Mouse (Mus musculus) neural tube, embryonic 12.5 days (tissue): ENCODE measurements at regions not wholly inside any gene's neighbourhood (a gene's known extent, or its start where the extent isn't known, plus 50 kb on each side); places are given as distances from the start of the nearest gene placed in this dataset.

Experiments
- ATAC-seq: fragments of 200-750 bp; cut with Nextera tagmentation; 2 replicates; pipeline ENCODE4 v1.8.0; 2017; ENCODE audit warnings: low read depth, mild to moderate bottlenecking, moderate TSS enrichment, moderate library complexity; ENCODE audit not compliant: low FRiP score
- H3K27ac ChIP-seq: fragments of 300-500 bp; sonication (generic); 2 replicates; pipeline ENCODE4 v1.5.1; 2016
- H3K27me3 ChIP-seq: fragments of 300-500 bp; sonication (generic); replicated peaks from 2 replicates; pipeline ENCODE4 v1.6.1; 2016; ENCODE audit warnings: mild to moderate bottlenecking
- H3K36me3 ChIP-seq: fragments of 300-500 bp; sonication (generic); 2 replicates; pipeline ENCODE4 v1.6.1; 2016; ENCODE audit warnings: mild to moderate bottlenecking
- H3K4me1 ChIP-seq: fragments of 300-500 bp; sonication (generic); 2 replicates; pipeline ENCODE4 v1.6.1; 2016
- H3K4me2 ChIP-seq: fragments of 300-500 bp; sonication (generic); replicated peaks from 2 replicates; pipeline ENCODE4 v1.6.1; 2016; ENCODE audit warnings: mild to moderate bottlenecking
- H3K4me3 ChIP-seq: fragments of 300-500 bp; sonication (generic); 2 replicates; pipeline ENCODE4 v1.5.1; 2016
- H3K9ac ChIP-seq: fragments of 300-500 bp; sonication (generic); 2 replicates; pipeline ENCODE4 v1.6.1; 2016; ENCODE audit warnings: mild to moderate bottlenecking
- H3K9me3 ChIP-seq: fragments of 300-500 bp; sonication (generic); 2 replicates; pipeline ENCODE4 v1.6.1; 2016; ENCODE audit warnings: mild to moderate bottlenecking
- WGBS: fragments of 180-500 bp; shearing (Covaris S2); methylation state at CpG from one replicate; pipeline ENCODE4 v1.1.7; 2016; 5-methylcytosine and 5-hydroxymethylcytosine counted together

- H3K27ac ChIP-seq = no peak overlapping the region
- no peaks in the 10 kb centered on the region for H3K27me3 ChIP-seq
- 44% methylated on average over 10 of the region's 10 CpGs for WGBS
- H3K4me2 ChIP-seq = no peak overlapping the region
- ATAC-seq = no peak
- peaks cover 29% of the 10 kb centered on the region for H3K4me1 ChIP-seq
- H3K9ac ChIP-seq = no peak overlapping the region
- H3K36me3 ChIP-seq = no peaks in the 10 kb centered on the region
- no peaks in the 10 kb centered on the region for H3K9me3 ChIP-seq
- H3K4me3 ChIP-seq = no peak overlapping the region
These were observed 160.8 kb upstream of the Npvf start for GRCm38 (mm10) chr6:50814936-50815500.

DNA sequence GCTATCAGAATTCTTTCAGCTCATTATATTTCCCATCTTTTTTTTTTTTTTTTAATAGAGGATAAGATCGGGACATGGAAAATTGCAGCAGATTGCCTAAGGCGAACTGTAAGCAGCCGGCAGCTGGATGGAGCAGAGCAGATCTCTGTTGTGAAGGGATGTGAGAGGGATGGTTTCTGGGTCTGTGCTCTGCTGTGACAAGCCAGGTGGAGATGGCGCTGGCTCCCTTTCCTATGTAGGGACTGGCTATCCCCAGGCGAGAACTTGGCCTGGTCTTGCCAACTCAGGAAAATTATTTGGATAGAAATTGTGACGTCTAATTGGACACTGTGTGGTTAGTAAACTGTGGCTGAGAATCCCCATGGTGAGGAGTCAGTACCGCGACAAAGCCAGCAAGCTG is 161.3 kb upstream of the Npvf start:
- no peak overlapping the region for H3K4me3 ChIP-seq
- H3K36me3 ChIP-seq = no peaks in the 10 kb centered on the region
- H3K9ac ChIP-seq = no peak overlapping the region
- H3K9me3 ChIP-seq = no peaks in the 10 kb centered on the region
- no peaks in the 10 kb centered on the region for H3K27me3 ChIP-seq
- H3K4me2 ChIP-seq = no peak overlapping the region
- no peak for ATAC-seq
- H3K27ac ChIP-seq = no peak overlapping the region
- peaks cover 32% of the 10 kb centered on the region for H3K4me1 ChIP-seq
- whole genome bisulfite sequencing = 68% methylated on average over 8 of the region's 8 CpGs

GRCm38 (mm10) chr6:50817430-50817829 is 163.2 kb upstream of the Npvf start:
- Histone ChIP-seq H3K4me1 (peaks cover 49% of the 10 kb centered on the region), H3K27me3 (no peaks in the 10 kb centered on the region), H3K36me3 (no peaks in the 10 kb centered on the region), H3K4me3 (no peak overlapping the region), H3K9me3 (no peaks in the 10 kb centered on the region), H3K9ac (no peak overlapping the region), H3K27ac (no peak overlapping the region), H3K4me2 (no peak overlapping the region)
- WGBS = 75% methylated on average over 10 of the region's 10 CpGs
- no peak for ATAC-seq

GRCm38 (mm10) chr6:50818433-50818832 is 164.2 kb upstream of the Npvf start:
- Histone ChIP-seq H3K4me2 (no peak overlapping the region), H3K4me1 (peaks cover 49% of the 10 kb centered on the region), H3K9ac (no peak overlapping the region), H3K4me3 (no peak overlapping the region), H3K9me3 (no peaks in the 10 kb centered on the region), H3K27ac (no peak overlapping the region), H3K36me3 (no peaks in the 10 kb centered on the region), H3K27me3 (no peaks in the 10 kb centered on the region)
- no peak for ATAC-seq
- 87% methylated on average over 5 of the region's 5 CpGs for WGBS

DNA sequence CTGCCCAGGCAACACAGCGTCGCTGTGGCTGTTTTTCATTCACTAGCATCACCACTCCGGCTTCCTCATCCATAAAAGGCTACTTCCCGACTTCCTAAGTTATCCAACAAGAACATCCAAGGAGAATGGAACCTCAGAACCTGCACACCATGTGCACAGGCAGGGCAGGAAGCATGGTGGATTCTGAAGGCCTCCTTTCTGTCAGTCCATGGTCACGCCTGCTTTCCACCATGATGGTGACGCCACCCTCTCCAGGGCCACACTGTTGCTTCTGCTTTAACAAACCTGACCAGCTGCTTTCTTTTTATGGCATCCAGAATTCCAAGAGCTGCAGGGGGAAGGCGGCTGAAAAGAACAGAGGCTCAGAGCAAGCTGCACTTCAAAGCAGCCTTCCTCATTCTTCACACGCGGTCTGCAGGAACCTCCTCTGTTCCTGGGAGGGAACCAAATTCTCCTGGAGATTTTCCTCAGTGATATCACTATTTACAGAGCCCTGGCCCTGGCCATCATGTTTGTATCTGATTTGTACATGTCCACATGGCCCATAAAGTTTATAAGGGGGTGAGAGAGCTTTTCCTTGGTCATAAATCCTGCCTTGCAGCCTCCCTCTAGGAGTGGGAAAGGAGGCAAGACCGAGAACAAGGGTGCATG is 164.8 kb upstream of the Npvf start:
- ATAC-seq = no peak
- Histone ChIP-seq H3K9ac (no peak overlapping the region), H3K4me1 (peaks cover 54% of the 10 kb centered on the region), H3K27ac (no peak overlapping the region), H3K4me2 (no peak overlapping the region), H3K4me3 (no peak overlapping the region), H3K9me3 (no peaks in the 10 kb centered on the region), H3K36me3 (no peaks in the 10 kb centered on the region), H3K27me3 (no peaks in the 10 kb centered on the region)
- 45% methylated on average over 10 of the region's 10 CpGs for WGBS

- Histone ChIP-seq H3K4me3 (no peak overlapping the region), H3K9ac (no peak overlapping the region), H3K4me2 (peak overlapping the region; percentile 33), H3K27me3 (no peaks in the 10 kb centered on the region), H3K27ac (peak overlapping the region; percentile 76), H3K4me1 (peaks cover 47% of the 10 kb centered on the region), H3K9me3 (no peaks in the 10 kb centered on the region), H3K36me3 (no peaks in the 10 kb centered on the region)
- ATAC-seq = peak; percentile 42
- 38% methylated on average over 12 of the region's 12 CpGs for WGBS
These were observed 167.4 kb upstream of the Npvf start for GRCm38 (mm10) chr6:50821401-50822235.

DNA sequence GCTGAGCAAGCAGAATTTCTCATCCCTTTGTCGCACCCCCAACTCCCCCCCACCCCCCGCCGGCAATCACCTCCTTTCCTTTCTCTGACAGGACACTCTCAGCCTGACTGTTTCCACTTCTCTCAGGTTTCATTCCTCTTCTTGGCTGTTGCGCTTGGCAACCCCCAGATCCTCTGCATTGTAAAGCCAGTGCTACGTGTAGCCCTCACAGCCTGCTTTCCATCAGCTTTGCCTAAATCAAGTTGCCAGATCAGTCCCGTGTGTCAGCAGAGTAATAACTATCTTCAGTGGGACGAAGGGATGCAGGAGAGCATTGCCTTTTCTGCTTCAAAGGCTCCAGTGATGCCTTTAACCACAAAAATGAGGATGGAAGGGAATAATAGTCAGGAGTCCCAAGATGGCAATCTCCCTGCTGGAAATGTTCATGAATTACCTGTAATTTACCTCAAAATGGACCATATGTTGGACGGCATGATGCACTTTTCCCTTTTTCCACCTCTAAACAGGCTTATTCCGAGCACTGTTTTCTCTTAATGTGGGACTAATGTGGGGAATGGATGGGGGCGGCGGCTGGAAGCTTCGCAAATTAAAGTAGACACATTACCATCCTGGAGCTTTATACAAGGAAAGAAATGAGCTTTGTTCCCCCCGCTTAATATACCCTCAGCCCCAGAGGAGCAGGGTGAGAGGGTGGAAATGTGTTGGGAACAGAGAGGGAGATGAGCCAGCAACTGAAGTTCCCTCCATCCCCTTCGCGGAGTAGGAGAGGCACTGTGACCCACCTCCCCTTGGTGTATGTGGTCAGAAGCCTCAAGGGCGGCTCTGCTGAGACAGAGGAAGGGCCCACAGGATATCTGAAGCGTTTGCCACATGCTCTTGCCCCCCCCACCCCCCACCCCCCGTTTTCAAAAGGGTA is 168.3 kb upstream of the Npvf start:
- H3K36me3 ChIP-seq = no peaks in the 10 kb centered on the region
- 36% methylated on average over 18 of the region's 18 CpGs for WGBS
- H3K4me2 ChIP-seq = peak overlapping the region; percentile 33; the same call in 1 of the 2 replicates

GRCm38 (mm10) chr6:50823220-50823910 is 169.1 kb upstream of the Npvf start:
- Histone ChIP-seq H3K27ac (peak overlapping the region; percentile 76), H3K9me3 (no peaks in the 10 kb centered on the region), H3K9ac (0 out of 2 replicates have a peak overlapping the region, but pooled peaks have one; percentile 2), H3K36me3 (no peaks in the 10 kb centered on the region), H3K27me3 (no peaks in the 10 kb centered on the region), H3K4me1 (peaks cover 47% of the 10 kb centered on the region), H3K4me2 (peak overlapping the region; percentile 33), H3K4me3 (no peak overlapping the region)
- peak; percentile 76 for ATAC-seq
- WGBS = 14% methylated on average over 18 of the region's 18 CpGs

More for the DNA sequence above, 168.3 kb upstream of the Npvf start:
- Histone ChIP-seq H3K4me1 (peaks cover 47% of the 10 kb centered on the region), H3K4me3 (no peak overlapping the region), H3K27ac (peak overlapping the region; percentile 76), H3K9me3 (no peaks in the 10 kb centered on the region), H3K27me3 (no peaks in the 10 kb centered on the region), H3K9ac (0 out of 2 replicates have a peak overlapping the region, but pooled peaks have one; percentile 2)
- peak; percentile 52; the same call in 1 of the 2 replicates for ATAC-seq

GRCm38 (mm10) chr6:50824466-50824865 is 170.2 kb upstream of the Npvf start:
- no peak overlapping the region for H3K4me3 ChIP-seq
- H3K9ac ChIP-seq = no peak overlapping the region
- no peaks in the 10 kb centered on the region for H3K36me3 ChIP-seq
- H3K4me2 ChIP-seq = no peak overlapping the region
- 72% methylated on average over 4 of the region's 4 CpGs for WGBS
- no peak overlapping the region for H3K27ac ChIP-seq
- peaks cover 41% of the 10 kb centered on the region for H3K4me1 ChIP-seq
- no peaks in the 10 kb centered on the region for H3K27me3 ChIP-seq
- ATAC-seq = no peak
- no peaks in the 10 kb centered on the region for H3K9me3 ChIP-seq

- Histone ChIP-seq H3K27ac (no peak overlapping the region), H3K9me3 (no peaks in the 10 kb centered on the region), H3K36me3 (no peaks in the 10 kb centered on the region), H3K4me2 (no peak overlapping the region), H3K4me1 (no peaks in the 10 kb centered on the region), H3K4me3 (no peak overlapping the region), H3K27me3 (no peaks in the 10 kb centered on the region), H3K9ac (no peak overlapping the region)
- ATAC-seq = no peak
- 73% methylated on average over 5 of the region's 5 CpGs for WGBS
These were observed 177.5 kb upstream of the Npvf start for GRCm38 (mm10) chr6:50831725-50832124.

DNA sequence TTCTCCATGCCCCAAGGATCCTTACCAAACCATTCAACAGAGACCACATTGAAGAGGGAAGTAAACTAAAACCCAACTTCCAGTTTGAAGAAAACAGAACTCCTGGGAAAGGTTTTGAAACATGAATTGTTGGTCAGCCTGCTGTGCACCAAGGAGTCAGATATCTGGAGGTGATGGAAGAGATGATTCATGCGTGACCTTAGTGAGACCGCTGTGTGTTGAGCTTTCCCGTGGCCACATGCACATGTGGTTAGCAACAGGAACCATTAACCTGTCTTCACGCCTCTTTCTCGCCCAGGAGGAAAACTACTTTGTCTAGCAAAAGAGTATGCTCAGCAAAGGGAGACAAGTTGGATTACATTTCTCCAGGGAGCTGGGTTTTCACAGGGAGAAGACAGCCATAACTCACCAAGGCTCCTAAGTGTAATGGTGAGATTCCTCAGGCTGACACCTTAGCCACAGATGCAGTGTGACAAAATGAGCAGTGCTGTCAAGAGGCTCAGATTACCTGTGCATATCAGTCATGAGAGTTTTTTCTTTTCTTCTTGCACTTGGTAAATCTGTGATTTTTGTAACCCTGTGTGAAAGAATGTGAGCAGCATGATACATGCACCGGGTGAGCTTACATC is 181.9 kb upstream of the Npvf start:
- WGBS = 73% methylated on average over 6 of the region's 6 CpGs
- Histone ChIP-seq H3K27ac (no peak overlapping the region), H3K4me2 (no peak overlapping the region), H3K4me1 (no peaks in the 10 kb centered on the region), H3K9ac (no peak overlapping the region), H3K9me3 (no peaks in the 10 kb centered on the region), H3K4me3 (no peak overlapping the region), H3K27me3 (no peaks in the 10 kb centered on the region), H3K36me3 (no peaks in the 10 kb centered on the region)
- no peak for ATAC-seq
